Mouse (Mus musculus): ENCODE measurements around the gene Necap1. TPM values are rescaled to one million over a fixed set of nuclear protein-coding genes. Genes with fewer than 3 reads are reported as not detected.

Necap1 gene
- 46.1 and 50.9 TPM in 2 replicates for polyA plus RNA-seq (2014; fragmentation: Nextera tagmentation; extraction: Ambion mirVana)

GRCm38 (mm10) chr6:122873871-122874719, at the start of gene Necap1:
TSS of gene Necap1 (plus strand) at chr6:122874474.
- Histone ChIP-seq H3K4me2 (peak within 1 kb of the TSS; percentile 73), H3K4me3 (ENCODE audit: low read depth, low read length) (peak within 1 kb of the TSS; percentile 87), H3K27ac (ENCODE audit: low read depth) (peak within 1 kb of the TSS; percentile 70), H3K36me3 (ENCODE audit: insufficient read depth) (peaks cover 16% of the 10 kb centered on the region), H3K9me3 (ENCODE audit: low read depth, low read length) (no peaks in the 10 kb centered on the region), H3K27me3 (ENCODE audit: insufficient read depth, low read length) (no peaks in the 10 kb centered on the region), H3K9ac (peak within 1 kb of the TSS; percentile 86), H3K4me1 (ENCODE audit: insufficient read depth) (no peaks in the 10 kb centered on the region)
- 7% methylated on average over 43 of the region's 43 CpGs for WGBS
- peak; percentile 84 for TF ChIP-seq CTCF (IDR thresholded peaks at IDR 0.05; ENCODE audit: low read depth)
- ATAC-seq (ENCODE audit: insufficient read depth): peak; percentile 99
- DNase-seq: peak; percentile 99

- Histone ChIP-seq H3K27me3 (ENCODE audit: insufficient read depth, low read length) (no peaks in the 10 kb centered on the region), H3K4me3 (ENCODE audit: low read depth, low read length) (no peak overlapping the region), H3K9ac (no peak overlapping the region), H3K4me1 (ENCODE audit: insufficient read depth) (peaks cover 30% of the 10 kb centered on the region), H3K9me3 (ENCODE audit: low read depth, low read length) (no peaks in the 10 kb centered on the region), H3K36me3 (ENCODE audit: insufficient read depth) (peaks cover 9% of the 10 kb centered on the region), H3K27ac (ENCODE audit: low read depth) (no peak overlapping the region), H3K4me2 (peak overlapping the region; percentile 74)
- TF ChIP-seq CTCF (IDR thresholded peaks at IDR 0.05; ENCODE audit: low read depth): no peak
- ATAC-seq (ENCODE audit: insufficient read depth) (no peak), DNase-seq (no peak)
- WGBS: 81% methylated on average over 9 of the region's 9 CpGs
Observed at GRCm38 (mm10) chr6:122825166-122825565, 49.1 kb upstream of the Necap1 start.

- ATAC-seq (ENCODE audit: insufficient read depth): peak; percentile 84
- WGBS: 3% methylated on average over 23 of the region's 29 CpGs
- H3K4me1 ChIP-seq (ENCODE audit: insufficient read depth): peaks cover 23% of the 10 kb centered on the region
Observed at GRCm38 (mm10) chr6:122825923-122826742, 48.1 kb upstream of the Necap1 start.

GRCm38 (mm10) chr6:122828086-122828485, 46.2 kb upstream of the Necap1 start:
- no peak overlapping the region for H3K4me2 ChIP-seq
- no peak overlapping the region for H3K27ac ChIP-seq (ENCODE audit: low read depth)
- no peak for ATAC-seq (ENCODE audit: insufficient read depth)
- DNase-seq: peak; percentile 45
- no peak overlapping the region for H3K9ac ChIP-seq
- peak; percentile 58 for TF ChIP-seq CTCF (IDR thresholded peaks at IDR 0.05; ENCODE audit: low read depth)
- 0 out of 2 replicates have a peak, but pooled peaks cover 12% of the 10 kb centered on the region for H3K4me1 ChIP-seq (ENCODE audit: insufficient read depth)
- 43% methylated on average over 13 of the region's 13 CpGs for WGBS
- no peaks in the 10 kb centered on the region for H3K27me3 ChIP-seq (ENCODE audit: insufficient read depth, low read length)
- no peaks in the 10 kb centered on the region for H3K9me3 ChIP-seq (ENCODE audit: low read depth, low read length)
- no peak overlapping the region for H3K4me3 ChIP-seq (ENCODE audit: low read depth, low read length)
- H3K36me3 ChIP-seq (ENCODE audit: insufficient read depth): peaks cover 25% of the 10 kb centered on the region

More at GRCm38 (mm10) chr6:122825923-122826742, 48.1 kb upstream of the Necap1 start:
- H3K4me3 ChIP-seq (ENCODE audit: low read depth, low read length): peak overlapping the region; percentile 37
- TF ChIP-seq CTCF (IDR thresholded peaks at IDR 0.05; ENCODE audit: low read depth): 0 out of 2 replicates have a peak, but pooled peaks have one; percentile 2
- peak overlapping the region; percentile 73 for H3K27ac ChIP-seq (ENCODE audit: low read depth)
- H3K9me3 ChIP-seq (ENCODE audit: low read depth, low read length): no peaks in the 10 kb centered on the region
- peaks cover 10% of the 10 kb centered on the region for H3K36me3 ChIP-seq (ENCODE audit: insufficient read depth)
- H3K9ac ChIP-seq: peak overlapping the region; percentile 48
- no peaks in the 10 kb centered on the region for H3K27me3 ChIP-seq (ENCODE audit: insufficient read depth, low read length)
- peak overlapping the region; percentile 74 for H3K4me2 ChIP-seq
- peak; percentile 69 for DNase-seq

- Histone ChIP-seq H3K9ac (no peak overlapping the region), H3K4me2 (no peak overlapping the region), H3K9me3 (ENCODE audit: low read depth, low read length) (no peaks in the 10 kb centered on the region), H3K27me3 (ENCODE audit: insufficient read depth, low read length) (no peaks in the 10 kb centered on the region), H3K36me3 (ENCODE audit: insufficient read depth) (peaks cover 63% of the 10 kb centered on the region), H3K27ac (ENCODE audit: low read depth) (no peak overlapping the region), H3K4me3 (ENCODE audit: low read depth, low read length) (no peak overlapping the region), H3K4me1 (ENCODE audit: insufficient read depth) (no peaks in the 10 kb centered on the region)
- 74% methylated on average over 7 of the region's 7 CpGs for WGBS
- ATAC-seq (ENCODE audit: insufficient read depth) (no peak), DNase-seq (no peak)
- TF ChIP-seq CTCF (IDR thresholded peaks at IDR 0.05; ENCODE audit: low read depth): no peak
Observed at GRCm38 (mm10) chr6:122832880-122833279, 41.4 kb upstream of the Necap1 start.

GRCm38 (mm10) chr6:122834365-122834764, 39.9 kb upstream of the Necap1 start:
- H3K4me3 ChIP-seq (ENCODE audit: low read depth, low read length): no peak overlapping the region
- H3K9ac ChIP-seq: no peak overlapping the region
- ATAC-seq (ENCODE audit: insufficient read depth) (no peak), DNase-seq (peak; percentile 48)
- peaks cover 74% of the 10 kb centered on the region for H3K36me3 ChIP-seq (ENCODE audit: insufficient read depth)
- no peaks in the 10 kb centered on the region for H3K4me1 ChIP-seq (ENCODE audit: insufficient read depth)
- H3K4me2 ChIP-seq: no peak overlapping the region
- H3K9me3 ChIP-seq (ENCODE audit: low read depth, low read length): no peaks in the 10 kb centered on the region
- H3K27ac ChIP-seq (ENCODE audit: low read depth): no peak overlapping the region
- no peaks in the 10 kb centered on the region for H3K27me3 ChIP-seq (ENCODE audit: insufficient read depth, low read length)
- 71% methylated on average over 4 of the region's 4 CpGs for WGBS
- TF ChIP-seq CTCF (IDR thresholded peaks at IDR 0.05; ENCODE audit: low read depth): peak; percentile 81
